Mouse (Mus musculus): Measurements from ENCODE around the gene 1700034J05Rik.

1700034J05Rik gene

DNA sequence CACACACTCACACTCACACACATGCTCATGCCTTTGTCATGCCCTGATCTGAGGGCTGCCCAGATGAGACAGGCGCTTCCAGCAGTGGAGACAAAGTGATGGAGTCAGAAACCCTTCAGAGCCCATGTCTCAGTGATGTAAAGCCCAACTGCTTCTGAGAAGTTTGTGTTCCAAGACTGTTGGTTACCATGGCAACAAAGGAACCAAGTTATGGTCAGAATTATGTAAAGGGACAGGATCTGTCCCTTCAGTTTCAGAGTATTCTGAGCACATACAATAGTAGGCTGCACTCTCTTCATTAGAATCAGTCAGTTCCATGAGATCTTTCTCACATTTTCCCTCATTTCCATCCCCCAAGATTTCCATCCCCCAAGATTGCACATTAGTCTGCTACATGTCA lies at the start of gene 1700034J05Rik:
Gene 1700034J05Rik, minus strand, starts transcription at position 165 of the 400 bp plus-strand sequence.
- no peak for DNase-seq

DNA sequence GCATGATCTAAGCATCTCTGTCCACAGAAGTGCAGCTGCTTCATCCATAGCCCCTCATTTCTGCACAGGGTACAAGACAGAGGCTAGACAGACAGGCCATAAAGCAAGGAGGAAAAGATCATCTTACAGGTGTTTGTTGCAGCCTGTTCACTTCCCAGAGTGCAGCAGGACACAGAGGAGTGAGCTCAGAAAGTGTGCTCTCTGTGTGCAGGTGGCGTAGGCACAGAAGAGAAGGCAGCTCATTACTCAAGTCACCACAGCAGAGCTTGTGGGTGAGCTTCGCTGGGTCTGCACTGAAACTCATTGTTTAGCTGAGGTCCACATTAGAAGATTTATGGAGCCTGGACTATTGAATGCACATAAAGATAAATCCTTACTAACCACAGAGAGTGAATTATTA lies 45.5 kb upstream of the 1700034J05Rik start:
- no peak for DNase-seq

DNA sequence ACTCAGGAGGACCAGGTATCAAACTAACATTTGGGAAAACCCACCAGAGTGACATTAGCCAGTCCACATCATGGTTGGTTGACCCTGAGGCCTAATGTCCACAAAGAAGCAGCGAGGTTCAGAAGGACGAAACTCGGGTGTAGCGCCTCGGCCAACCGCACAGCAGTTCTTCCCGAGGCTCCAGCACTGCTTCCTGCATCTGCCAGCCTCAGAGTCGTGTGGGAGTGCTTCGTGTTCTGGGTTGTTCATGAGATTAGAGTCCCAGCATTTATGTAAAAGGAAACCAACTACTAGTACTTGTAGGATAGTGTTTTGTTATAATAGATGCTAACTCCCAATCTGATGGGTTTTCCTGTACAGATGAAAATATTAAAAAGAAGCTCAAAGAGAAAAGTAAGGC lies 45.1 kb upstream of the 1700034J05Rik start:
- no peak for DNase-seq

DNA sequence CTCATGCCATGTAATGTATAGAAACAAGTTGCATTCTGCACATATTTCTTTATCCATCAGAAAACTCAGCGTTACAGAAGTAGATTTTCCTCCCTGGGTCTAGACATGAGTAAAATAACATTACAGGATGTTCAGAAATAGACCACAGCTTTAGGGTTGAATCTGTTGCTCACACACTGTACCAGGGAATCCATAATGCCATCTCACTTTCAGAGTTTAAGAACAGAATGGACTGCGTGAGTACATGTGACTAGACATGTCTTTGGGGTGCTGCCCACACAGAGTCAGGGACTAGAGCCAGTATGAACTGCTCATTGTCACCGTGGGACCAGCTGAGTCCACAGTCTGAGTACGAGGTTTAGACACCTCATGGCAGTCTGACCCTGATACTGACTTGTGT lies 44.5 kb upstream of the 1700034J05Rik start:
- DNase-seq = no peak

DNA sequence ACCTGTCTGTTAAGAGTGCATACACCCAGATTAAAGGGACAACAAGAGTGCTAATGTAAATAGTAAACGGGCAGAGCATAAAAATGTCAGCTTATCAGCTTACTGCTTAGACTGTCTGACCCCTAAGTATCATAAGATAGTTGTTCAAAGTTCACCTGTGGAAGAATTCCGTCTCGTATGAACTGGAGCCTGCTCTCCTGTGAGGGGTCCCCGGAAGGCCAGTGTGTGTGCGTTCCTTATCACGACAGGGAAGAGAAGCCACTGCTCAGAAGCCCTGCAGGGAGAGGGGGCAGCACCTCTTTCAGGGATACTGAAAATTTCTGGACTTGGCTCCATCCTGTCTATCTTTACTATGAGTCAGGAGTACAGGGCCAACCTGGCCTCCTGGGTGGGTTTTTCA lies 42.8 kb upstream of the 1700034J05Rik start:
- no peak for DNase-seq

DNA sequence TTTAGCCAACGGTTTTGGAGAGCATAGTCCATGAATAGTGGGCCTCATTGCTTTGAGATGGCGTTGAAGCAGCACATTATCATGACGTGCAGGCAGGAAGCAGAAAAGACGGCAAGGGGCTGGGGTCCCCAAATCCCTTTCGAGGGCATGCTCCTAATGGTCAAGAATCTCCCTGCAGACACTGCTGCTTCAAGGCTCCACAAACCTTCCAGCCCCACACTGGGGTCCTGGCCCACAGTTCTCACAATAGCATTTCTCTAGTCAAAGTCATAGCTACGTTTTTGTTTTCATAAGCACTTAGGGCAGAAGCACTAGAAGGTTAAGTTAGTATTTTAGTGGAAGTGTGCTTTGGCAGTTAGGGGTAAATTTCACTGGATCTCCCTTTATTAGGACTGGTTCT lies 41.7 kb upstream of the 1700034J05Rik start:
- no peak for DNase-seq

DNA sequence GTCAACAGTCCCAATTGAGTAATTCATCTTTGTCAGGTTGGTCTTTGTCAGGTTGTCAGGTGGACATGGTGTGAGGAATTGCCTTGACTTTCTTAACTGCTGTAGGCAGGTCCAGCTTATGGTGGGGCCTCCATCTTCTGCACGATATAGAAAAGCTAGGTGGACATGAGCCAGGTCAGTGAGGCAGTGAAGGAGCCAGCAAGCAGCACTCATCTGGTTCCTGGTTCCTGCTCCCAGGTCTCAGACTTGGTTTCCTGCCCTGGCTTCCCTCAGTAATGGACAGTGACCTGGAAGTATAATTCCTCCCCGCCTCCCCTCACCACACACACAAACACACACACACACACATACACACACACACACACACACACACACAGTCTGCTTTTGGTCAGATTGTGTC lies 41.2 kb upstream of the 1700034J05Rik start:
- no peak for DNase-seq

DNA sequence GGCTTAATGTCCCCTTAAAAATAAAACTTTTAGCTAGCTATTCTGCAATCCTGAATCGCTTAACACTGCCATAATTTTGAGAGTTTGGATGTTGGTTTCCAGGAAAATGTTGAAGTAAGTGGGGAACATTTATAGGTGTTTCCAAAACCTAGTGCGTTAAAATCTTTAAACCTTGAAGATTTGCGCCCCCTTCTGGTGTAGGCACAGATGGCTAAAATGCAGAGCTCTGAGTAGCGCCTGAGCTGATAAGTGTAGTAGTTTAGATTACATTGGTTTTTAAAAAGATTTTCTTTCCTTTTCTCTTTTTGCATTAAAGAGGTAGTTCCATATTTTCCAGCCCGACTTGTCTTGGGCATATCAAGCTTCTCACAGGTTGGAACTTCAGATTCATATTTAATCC lies 40.0 kb upstream of the 1700034J05Rik start:
- peak; percentile 75 for DNase-seq

DNA sequence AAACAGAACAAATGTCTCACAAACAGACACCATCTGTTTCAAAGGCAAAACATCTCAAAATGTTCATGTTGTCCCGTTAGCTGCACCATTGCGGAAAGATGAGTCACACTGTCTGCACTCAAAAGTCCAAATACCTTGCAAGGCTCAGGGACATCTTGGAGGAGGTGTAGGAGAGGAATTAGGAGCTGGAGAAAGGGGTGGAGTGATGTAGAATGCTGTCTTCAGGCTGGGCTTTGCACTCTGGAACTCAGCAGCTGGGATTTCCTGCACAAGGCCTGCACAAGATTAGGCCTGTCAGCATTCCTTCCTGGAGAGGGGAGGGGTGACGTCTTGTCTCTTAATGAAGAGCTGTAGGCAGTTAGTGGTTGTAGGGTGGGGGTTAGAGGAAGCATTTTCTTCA lies 30.3 kb upstream of the 1700034J05Rik start:
- no peak for DNase-seq

DNA sequence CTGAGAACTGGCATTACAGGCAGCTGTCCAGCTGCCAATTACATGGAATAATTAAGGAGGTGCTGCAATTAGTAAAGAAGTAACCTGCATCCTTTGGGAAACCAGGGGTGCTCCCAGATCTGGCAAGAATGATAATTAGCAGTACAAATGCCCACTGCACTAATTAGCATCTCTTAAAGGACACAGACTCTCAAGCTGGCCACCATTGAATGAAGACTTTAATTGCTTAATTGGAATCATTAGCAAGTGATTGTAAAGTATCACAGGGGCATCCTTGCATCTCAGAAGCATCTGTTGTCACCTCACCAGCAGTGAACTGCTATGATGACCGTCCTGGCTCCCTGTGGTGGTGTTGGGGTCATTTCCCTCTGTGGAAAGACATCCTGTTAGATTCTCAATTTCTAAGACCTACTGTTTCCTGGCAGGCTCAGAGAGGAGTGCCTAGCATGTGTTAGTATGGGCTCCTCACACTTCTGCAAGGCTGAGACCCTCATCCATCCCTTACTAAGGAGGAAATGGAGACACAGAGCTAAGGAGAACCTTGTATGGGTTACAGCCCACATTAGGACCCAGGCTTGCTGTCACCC lies 27.1 kb upstream of the 1700034J05Rik start:
- DNase-seq = no peak

DNA sequence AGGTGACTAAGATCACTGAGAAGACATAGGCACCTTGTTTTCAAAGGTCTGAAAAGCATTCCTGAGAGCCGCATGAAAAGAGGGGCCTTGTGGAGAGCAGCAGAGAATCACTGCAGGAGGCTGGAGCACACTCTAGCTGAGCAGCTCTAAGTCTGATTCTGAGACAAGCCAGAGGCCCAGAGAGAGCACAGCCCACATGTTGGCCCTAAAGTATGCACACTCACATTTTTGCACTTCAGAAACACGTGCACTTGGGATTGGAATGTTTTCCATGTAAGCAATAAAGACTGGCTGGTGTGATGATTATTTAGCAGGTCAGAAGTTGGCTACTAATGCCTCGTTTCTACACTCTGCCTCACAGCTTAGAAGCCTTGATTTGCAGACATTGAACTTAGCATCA lies 25.7 kb upstream of the 1700034J05Rik start:
- peak; percentile 67 for DNase-seq

DNA sequence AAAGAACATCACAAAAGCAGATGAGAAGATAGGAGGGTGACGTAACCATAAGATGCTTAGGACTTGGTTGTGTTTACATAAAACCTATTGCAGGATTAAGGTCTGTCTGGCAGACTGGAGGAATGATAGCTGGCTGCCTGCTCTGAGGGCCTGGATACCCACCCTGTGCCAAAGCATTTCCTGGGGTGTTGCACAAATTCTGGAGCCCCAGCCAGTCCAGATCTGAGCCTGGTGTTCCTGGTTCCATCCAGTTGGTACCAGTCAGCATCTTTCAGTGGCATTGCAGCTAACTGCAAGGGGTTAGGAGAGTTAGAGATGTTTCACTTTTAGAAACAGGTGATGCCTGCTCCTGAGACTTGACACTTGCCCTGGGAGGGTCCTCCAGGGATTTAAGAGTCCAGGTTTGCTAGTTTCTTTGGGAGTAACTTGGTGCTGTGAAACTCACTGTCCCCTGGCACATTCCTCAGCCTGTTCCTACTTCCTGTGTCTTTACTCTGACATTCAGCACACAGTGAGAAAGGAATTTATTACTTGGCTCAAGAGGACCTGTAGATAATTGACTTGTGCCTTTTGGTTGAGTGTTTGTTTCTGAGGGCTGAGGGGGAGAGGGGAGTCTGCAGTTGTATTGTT lies 25.0 kb upstream of the 1700034J05Rik start:
- DNase-seq = peak; percentile 79

DNA sequence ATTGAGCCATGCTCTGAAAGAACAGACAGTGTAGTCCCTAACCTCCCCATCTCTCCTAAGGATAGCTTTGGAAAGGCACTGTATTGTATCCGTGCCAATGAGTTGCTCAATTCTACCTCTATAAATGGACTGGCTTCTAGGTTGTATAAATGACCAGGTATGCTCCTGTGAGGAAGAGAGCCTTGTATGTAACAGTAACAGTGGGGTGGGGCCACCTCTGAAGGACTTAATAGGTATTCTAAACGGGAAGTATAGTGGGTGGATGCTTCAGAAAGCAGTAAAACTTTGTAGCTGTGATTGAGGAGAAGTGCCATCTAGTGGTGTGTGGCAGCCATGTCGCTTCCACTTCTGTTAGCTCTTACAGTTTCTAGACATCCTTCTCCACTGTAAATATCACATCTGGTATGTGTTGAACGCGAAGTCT lies 24.5 kb upstream of the 1700034J05Rik start:
- peak; percentile 62 for DNase-seq

DNA sequence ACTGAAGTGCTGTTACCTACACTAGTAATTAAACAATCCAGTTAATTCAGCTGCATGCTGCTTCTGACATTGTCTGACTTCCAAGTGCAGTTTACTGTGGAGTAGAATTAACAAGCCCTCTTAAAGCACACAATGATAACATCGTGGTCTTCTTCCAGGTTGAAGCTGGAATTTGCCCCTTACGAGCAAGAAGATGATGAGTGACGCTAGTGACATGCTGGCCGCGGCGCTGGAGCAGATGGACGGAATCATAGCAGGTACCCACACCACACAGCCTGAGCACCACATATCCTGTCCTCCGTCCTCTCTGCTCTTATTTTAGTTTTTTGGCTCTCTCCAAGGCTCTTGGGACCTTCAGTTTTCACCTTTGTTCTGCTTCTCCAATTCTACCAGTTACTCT lies 22.2 kb upstream of the 1700034J05Rik start:
- no peak for DNase-seq

DNA sequence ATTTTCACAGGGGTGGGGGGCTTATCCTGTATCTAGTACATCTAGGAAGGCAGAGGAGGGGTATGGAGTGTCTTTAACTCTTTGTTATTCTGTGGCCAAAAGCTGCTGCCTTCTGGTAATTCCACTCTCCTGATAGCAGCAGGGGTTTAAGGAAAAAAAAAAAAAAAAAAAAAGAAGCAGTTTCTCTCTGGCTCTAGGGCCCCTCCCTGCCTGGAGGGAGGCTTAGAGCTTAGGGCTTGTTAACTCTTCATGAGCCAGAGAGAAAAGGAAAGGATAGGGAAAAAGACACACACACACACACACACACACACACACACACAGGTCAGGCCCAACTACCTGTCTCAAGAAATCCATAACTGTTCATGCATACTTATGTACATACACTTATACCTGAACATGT lies 19.6 kb upstream of the 1700034J05Rik start:
- no peak for DNase-seq

DNA sequence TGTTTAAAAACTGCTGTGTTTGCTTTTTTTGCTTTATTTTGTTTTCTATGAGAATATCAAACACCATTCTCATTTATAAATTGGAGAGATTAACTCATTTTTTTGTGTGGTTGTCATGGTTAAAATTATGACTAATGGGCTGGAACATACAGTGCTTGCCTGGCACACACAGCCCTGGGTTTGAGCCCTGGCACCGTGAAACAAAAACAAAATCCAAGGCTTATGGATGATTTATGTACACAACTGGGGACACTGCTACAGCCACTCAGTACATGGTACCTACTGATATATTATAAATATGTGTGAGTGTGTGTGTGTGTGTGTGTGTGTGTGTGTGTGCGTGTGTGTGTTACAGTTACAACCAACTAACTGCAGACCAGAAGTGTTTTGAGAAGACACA lies 19.2 kb upstream of the 1700034J05Rik start:
- DNase-seq = no peak

DNA sequence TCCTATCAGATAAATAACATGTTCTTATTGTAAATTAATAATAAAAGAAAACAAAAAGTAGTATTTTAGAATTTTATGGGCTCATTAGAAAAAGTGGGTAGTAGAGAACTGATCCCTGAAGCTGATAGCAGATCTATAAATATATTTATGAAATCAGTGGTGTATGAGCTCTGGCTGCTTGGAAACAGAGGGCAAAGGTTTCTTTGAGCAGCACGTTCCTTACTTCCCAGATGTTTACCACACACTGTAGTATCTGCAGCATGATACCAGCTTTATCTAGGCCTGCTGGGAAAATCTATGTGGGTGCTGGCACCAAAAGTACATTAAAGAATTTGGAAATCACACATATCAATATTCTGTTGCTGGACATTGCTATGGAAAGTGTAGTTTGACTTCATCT lies 18.5 kb upstream of the 1700034J05Rik start:
- DNase-seq = no peak

DNA sequence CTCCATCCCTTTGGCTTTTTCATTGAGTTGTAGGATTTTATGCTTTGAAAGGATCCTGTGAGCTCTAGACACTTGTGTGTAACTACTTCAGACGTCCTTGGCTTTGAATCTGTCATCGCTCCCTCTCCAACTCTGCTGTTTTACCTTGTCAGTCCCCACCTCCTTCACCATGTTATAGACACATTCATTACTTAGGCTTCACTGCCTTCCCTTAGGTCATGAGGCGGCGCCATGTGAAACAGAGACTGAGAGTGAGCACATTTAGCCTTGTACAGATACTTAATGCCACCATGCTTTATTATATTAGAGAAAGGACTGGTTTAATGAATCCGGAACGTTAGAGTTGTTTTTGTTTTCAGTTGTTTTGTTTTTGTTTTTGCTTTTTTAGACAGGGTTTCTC lies 17.8 kb upstream of the 1700034J05Rik start:
- DNase-seq = no peak

DNA sequence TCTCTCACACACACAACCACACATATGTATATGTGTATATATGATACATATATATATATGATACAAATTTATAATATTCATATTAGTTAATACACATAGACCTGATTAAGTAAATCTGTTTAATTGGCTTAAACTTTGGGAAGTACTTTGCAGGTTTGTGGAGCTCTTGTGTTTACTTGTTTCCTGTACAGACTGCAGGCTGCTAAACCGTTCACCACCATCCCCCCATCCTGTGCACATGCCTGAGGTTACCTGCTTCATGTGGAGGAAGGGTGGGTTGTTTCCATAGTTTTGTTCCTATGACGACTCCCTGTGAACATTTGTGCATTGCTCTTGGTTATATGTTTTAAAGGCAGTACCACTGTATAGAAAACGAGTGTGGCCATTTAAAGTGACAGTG lies 17.1 kb upstream of the 1700034J05Rik start:
- no peak for DNase-seq

DNA sequence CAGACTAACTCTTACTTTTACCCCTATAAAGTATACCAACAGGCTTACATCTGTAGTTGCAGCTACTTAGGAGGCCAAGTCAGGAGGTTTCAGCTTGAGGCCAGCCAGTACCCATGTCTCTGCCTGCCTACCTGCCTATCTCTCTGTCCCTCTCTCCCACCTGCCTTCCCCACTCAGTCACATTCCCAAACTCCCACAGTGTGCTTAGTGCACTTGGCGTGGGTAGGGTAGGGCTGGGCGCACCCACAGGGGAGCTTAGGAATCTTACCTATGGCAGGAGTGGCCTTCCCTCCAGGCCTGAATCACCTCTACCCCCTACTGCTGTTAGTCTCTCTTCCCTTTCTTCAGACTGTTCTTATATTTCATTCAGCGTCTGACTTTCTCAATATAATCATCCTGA lies 16.6 kb upstream of the 1700034J05Rik start:
- no peak for DNase-seq

DNA sequence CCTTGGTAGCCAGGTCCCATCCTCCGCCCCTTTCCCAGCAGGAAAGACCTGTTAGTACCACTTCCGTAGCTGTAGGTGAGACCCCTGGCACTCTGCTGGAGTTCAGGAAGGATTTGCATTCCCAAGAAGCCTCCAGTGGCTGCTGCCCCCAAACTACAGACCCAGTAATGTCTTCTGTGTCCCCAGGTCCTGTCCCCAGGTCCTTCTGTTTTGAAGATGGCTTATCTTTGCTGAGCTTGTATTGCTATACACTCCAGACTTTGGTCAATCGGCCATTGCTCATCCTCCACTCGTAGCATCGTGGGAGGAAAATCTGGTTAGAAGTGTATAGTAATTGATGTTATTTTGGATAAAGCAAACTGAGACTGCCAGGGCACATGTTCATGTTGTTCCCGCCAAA lies 13.6 kb upstream of the 1700034J05Rik start:
- DNase-seq = no peak

DNA sequence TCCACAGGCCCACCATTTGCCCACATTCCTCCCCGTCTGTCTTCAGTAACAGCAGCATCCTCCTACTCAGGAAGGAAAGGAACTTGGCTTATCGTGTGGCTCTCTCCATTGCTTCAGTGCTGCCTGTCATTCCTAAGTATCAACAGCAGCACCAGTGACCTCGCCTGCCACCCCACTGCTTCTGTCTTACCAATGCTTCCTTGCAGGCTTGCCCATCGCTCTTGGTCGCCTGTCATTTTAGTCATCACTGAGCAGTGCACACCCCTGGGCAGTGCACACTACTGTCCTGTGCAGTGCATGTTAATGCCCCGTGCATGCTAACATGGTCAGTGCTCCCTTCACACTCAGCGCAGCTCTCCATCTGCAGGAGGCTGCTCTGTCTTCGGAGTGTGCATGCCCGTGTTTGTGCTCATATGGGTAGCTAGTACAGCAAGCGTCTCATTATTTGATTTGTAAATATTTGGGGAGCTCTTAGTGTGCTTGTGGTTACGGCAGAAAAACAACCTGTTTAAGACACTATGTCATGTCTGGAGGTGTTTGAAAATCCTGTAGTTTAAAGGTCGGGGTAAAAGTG lies 12.3 kb upstream of the 1700034J05Rik start:
- no peak for DNase-seq

DNA sequence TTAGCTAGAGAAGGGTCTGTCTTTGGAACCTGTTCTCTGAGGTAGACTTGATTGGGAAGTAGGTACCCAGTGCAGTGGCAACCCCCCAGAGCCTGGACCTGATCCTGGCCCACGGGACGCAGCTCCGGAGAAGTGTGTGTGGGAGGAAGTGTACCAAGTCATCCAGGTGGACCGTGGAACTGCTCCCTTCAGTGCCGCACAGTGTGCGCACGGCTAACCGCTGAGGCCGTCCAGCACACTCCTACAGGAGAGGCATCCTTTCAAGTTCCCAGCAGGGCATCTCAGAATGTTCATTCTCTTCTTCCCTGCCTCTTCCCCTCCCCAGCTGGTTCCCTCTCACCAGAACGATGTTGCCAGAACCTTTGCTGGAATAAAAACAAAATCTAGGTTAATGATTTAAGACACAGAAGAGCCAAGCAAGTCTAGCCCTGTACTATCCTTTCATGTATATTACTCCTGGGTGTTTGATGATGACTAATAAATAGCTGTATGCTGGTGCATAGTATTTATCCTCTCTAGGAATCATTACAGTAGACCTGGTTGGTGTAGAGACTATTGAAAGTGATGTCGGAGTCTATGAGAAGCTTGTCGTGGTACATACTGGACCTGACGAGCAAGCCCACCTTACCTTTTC lies 11.0 kb upstream of the 1700034J05Rik start:
- peak; percentile 45 for DNase-seq
